Mouse (Mus musculus): Measurements from ENCODE around the gene Olfr600.
"Not testable (repeated sequence)": the region's sequence is repeated elsewhere in the genome, so short reads cannot be mapped to it uniquely, and the experiment has no call there.

The Olfr600 gene

DNA sequence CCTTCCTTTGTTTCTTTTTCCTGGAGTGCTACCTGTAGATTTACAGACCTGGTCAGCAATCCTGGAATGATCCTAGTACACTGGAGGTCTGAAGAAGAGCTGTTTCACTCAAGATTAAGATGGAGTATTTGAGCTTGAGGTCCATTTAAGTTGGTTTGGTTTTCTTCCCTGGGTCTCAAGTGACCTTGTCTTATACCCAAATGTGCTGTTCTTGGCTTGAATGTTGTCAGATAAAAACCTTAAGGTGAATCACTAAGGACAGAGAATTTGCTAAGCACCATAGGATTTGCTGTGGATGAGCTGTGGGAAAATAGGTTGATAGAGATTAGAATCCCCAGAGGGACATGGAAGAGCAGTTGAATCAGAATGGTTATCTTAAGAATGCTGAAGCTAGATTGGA lies at the start of gene Olfr600:
Gene Olfr600, minus strand, starts transcription at position 101 of the 400 bp plus-strand sequence.
- CTCF ChIA-PET = no interaction called here
- POLR2A ChIA-PET = no interaction called here

DNA sequence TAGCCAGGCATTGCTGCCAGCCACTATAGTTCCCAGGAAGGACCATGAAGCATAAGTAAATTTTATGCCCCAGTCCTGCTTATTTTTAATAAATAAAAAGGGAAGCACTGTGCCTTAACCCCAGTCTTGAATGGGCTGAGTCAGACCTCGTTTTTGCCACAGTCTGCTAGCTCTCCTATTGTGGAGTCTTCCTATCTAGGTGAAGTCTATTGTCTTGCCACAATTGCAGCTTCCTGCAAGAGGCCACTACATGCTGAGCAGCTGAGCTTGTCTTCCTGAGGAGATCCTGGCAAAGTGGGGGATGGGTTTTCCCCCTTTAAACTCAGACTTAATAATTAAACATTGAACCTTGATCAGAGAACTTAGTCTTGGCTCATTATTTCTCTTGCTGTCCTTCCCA lies 49.5 kb upstream of the Olfr600 start:
- CTCF ChIA-PET = interaction anchor here in 1 of 4 experiments (0.6 kb wide), 1 partner anchor 32 kb away, joined by 3 read pairs; no protein-coding TSS in a partner anchor
- POLR2A ChIA-PET = no interaction called here

DNA sequence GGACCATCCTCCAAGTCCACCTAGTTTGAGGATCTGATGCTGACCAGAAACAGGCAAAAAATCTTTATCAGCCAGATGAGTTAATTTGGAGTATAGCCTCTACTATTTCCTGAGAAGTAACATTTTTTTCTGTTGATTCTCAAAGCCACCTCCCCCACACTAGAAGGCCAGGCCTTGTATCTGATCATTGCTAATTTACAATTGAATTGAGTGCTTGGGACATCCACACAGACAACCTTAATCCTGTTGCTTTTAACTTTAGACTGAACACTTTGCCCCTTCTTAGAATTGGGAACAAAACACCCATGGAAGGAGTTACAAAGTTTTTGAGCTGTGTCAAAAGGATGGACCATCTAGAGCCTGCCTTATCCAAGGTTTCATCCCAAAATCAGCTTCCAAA lies 48.3 kb upstream of the Olfr600 start:
- ChIA-PET POLR2A (no interaction called here), CTCF (no interaction called here)

DNA sequence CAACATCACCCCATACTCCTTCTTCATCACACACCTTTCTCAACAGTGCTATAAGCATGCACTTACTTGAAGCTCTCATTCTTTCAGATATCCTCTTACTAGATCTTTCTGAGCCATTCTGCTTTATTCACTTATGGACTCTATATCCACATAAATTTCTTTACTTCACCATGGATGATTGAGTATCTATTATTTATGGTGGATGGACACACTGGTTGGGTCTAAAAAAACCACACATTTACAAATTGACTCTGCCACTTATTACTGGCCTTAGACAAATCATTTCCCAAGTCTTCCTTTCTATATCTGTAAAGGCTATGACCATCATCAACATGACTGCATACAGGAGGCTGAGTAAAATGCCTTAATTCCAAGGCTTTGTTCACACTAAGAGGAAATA lies 36.6 kb upstream of the Olfr600 start, which contains the start of gene Olfr603:
Gene Olfr603, minus strand, starts transcription at position 101 of the 400 bp plus-strand sequence.
- CTCF ChIA-PET = no interaction called here
- POLR2A ChIA-PET = no interaction called here

DNA sequence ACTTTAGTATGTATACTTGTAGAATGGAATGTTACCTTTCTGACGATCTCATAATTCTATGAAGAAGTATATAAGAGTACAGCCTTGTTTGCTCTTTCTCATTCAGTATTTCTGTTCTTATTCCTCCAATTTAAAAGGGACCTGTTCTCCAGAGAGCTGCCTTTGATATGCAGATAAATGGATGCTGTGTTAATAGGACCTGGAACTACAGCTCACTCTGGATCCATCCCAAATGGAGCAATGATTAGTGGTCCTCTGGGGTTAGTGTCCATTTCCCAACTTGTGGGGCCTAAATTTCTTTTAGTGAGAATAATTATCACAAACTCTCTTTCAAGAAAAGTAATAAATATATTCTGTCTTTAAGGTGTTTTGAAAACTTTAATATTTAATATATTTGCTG lies 13.1 kb upstream of the Olfr600 start, which contains the start of gene Olfr601:
Gene Olfr601, minus strand, starts transcription at position 101 of the 400 bp plus-strand sequence.
- ChIA-PET CTCF (no interaction called here), POLR2A (no interaction called here)

DNA sequence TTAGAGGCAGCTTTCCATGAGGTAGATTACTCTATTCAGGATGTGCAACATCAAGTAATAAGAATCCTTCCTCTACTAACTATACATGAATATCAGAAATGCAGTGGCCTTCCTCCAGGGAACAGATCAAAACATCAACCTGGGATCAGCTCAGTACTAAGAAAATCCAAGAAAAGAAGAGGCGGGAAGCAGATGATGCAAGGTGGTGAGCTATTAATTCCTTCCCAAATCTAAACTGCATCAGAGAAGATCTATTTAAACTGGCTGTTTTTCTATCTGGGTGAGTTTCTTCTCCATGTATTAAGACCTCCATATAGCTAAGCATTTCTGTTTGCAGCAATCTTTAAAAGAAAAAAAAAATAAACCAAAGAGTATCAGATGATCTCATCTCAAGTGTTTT lies 13.9 kb downstream of the Olfr600 start, which contains the start of gene Olfr599:
Gene Olfr599, plus strand, starts transcription at position 301 of the 400 bp plus-strand sequence.
- CTCF ChIA-PET = interaction anchor here in 1 of 4 experiments (1.1 kb wide), 1 partner anchor 471 kb away, joined by 3 read pairs; no protein-coding TSS in a partner anchor
- POLR2A ChIA-PET = no interaction called here

DNA sequence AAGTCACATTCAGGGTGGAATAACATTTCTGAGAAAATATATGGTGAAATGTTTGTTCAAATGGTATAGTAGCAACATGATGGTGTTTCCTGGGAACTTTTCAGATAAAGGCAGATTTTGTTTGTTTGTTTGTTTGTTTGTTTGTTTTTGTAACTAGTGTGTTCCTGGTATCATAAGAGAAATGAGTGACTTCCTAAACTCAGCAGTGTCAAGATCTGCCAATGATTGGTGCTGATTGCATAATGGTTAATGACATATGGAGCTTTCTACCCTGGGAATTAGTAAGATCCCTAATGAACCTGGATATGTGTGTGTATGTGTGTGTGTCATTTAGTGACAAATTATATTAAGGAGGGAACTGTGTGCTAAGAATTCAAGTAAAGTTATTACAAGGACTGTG lies 26.2 kb downstream of the Olfr600 start, which contains the start of gene Olfr598:
Gene Olfr598, plus strand, starts transcription at position 301 of the 400 bp plus-strand sequence.
- CTCF ChIA-PET = no interaction called here
- POLR2A ChIA-PET = no interaction called here

DNA sequence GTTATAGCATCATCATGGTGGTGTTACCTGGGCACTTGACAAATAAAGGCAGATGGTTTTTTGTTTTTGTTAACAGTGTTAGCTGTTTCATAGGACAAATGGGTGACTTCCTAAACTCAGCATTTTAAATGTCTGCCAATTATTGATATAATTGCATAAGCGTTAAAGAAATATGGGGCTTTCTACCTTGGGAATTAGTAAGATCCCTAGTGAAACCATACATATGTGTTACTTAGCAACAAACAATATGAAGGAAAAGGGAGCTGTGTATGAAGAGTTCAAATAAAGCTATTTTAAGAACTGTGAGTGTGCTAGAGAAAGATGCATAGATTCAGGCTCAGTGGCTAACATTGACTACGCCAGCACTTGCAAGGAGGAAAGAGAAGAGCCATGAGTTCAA lies 33.5 kb downstream of the Olfr600 start, which contains the start of gene Olfr597:
Gene Olfr597, plus strand, starts transcription at position 301 of the 400 bp plus-strand sequence.
- CTCF ChIA-PET, POLR2A ChIA-PET: not testable (repeated sequence)

DNA sequence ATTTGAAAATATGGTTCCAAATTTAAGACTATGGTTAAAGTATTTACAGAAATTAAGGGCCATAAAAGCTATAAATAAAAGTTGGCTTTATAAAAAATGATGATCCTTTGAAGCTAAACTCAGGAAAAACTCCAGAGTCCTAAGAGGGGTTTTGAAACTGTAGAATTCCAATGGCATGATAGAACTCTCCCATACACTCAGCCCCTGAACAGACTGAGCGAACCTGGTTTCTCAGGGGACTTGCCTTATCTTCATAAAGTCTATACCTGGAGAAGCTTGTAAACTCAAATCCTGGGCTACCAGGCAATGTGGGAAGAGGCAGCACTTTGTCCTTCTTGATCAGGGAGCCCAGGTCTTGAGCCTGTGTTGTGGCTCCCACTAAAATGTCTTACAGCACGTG lies 44.1 kb downstream of the Olfr600 start, which contains the start of gene Olfr596:
Gene Olfr596, plus strand, starts transcription at position 301 of the 400 bp plus-strand sequence.
- CTCF ChIA-PET, POLR2A ChIA-PET: not testable (repeated sequence)

All from embryonic stem cell, embryonic (primary cell).